Mouse (Mus musculus) intestine, embryonic 16.5 days (tissue): ENCODE data around the gene Mt4. TPM values are rescaled to one million over a fixed set of nuclear protein-coding genes. Genes with fewer than 3 reads are reported as not detected.
A peak's percentile ranks its signal among the peaks of the same experiment; 100 is the strongest.

Experiments
- ATAC-seq: fragments of 200-750 bp; cut with Nextera tagmentation; 2 replicates; pipeline ENCODE4 v1.8.0; 2017; ENCODE audit warnings: moderate TSS enrichment, moderate library complexity
- H3K27ac ChIP-seq: fragments of 300-500 bp; sonication (generic); 2 replicates; pipeline ENCODE4 v1.5.1; 2014; ENCODE audit warnings: mild to moderate bottlenecking, low read length
- H3K27me3 ChIP-seq: fragments of 300-500 bp; sonication (generic); replicated peaks from 2 replicates; pipeline ENCODE4 v1.6.1; 2014; ENCODE audit warnings: low read length, control low read depth, mixed read lengths; ENCODE audit not compliant: control insufficient read depth, insufficient read depth
- H3K36me3 ChIP-seq: fragments of 300-500 bp; sonication (generic); 2 replicates; pipeline ENCODE4 v1.6.1; 2014; ENCODE audit warnings: low read length, control low read depth; ENCODE audit not compliant: control insufficient read depth, insufficient read depth
- H3K4me1 ChIP-seq: fragments of 300-500 bp; sonication (generic); 2 replicates; pipeline ENCODE4 v1.6.1; 2014; ENCODE audit warnings: low read length, control low read depth, mixed read lengths; ENCODE audit not compliant: control insufficient read depth, insufficient read depth
- H3K4me2 ChIP-seq: fragments of 300-500 bp; sonication (generic); 2 replicates; pipeline ENCODE4 v1.6.1; 2014; ENCODE audit warnings: low read depth, low read length, control low read depth
- H3K4me3 ChIP-seq: fragments of 300-500 bp; sonication (generic); 2 replicates; pipeline ENCODE4 v1.5.1; 2014; ENCODE audit warnings: mild to moderate bottlenecking, low read length
- H3K9ac ChIP-seq: fragments of 300-500 bp; sonication (generic); 2 replicates; pipeline ENCODE4 v1.6.1; 2014; ENCODE audit warnings: low read depth, low read length
- H3K9me3 ChIP-seq: fragments of 300-500 bp; sonication (generic); 2 replicates; pipeline ENCODE4 v1.6.1; 2016; ENCODE audit warnings: low read length, control low read depth; ENCODE audit not compliant: control insufficient read depth
- WGBS: fragments of 180-500 bp; shearing (Covaris S2); extraction: QIAGEN DNeasy Blood & Tissue Kit; methylation state at CpG from one replicate; pipeline ENCODE4 v1.1.7; 2014; 5-methylcytosine and 5-hydroxymethylcytosine counted together
- polyA plus RNA-seq: library from polyadenylated mRNA; unstranded; fragments of >200 nt; fragmentation: Nextera tagmentation; extraction: Ambion mirVana; gene quantifications from 2 replicates; pipeline ENCODE4 v1.2.1, GENCODE M21; 2015

Mt4 gene
- polyA plus RNA-seq, 1 experiment from 2014 or later = 5.5 TPM

DNA sequence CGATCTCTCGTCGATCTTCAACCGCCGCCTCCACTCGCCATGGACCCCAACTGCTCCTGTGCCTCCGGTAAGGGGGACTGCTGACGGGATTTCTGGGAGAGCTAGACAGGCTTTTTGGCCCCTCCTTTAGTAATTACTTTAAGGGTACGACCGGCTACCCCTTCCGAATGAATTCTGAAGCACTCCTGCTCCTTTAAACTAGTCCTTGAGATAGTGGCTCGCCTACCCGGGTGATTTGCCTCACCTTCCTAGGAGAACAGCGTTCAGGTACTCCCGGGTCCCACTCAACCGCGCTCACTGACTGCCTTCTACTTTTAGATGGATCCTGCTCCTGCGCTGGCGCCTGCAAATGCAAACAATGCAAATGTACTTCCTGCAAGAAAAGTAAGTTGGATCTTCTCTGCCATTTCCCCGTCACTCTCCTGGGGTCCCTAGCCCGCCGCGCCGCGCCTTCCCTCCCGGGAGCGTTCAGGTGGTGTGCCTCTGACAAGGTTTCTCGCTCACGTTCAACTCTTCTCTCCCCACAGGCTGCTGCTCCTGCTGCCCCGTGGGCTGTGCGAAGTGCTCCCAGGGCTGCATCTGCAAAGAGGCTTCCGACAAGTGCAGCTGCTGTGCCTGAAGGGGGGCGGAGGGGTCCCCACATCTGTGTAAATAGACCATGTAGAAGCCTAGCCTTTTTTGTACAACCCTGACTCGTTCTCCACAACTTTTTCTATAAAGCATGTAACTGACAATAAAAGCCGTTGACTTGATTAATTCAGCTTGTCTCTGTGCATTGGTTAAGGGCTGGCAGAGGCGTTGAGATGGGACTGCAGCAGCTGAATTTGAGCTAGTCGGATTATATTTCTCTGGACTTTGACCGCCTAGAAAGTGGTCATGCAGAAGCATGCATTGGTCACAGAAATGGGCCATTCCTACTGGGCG lies 36.1 kb downstream of the Mt4 start:
- no peaks in the 10 kb centered on the region for H3K9me3 ChIP-seq
- H3K27me3 ChIP-seq = peaks cover 31% of the 10 kb centered on the region
- peak overlapping the region; percentile 59 for H3K4me3 ChIP-seq
- WGBS = 2% methylated on average over 39 of the region's 39 CpGs
- H3K27ac ChIP-seq = peak overlapping the region; percentile 86
- H3K36me3 ChIP-seq = no peaks in the 10 kb centered on the region
- peaks cover 13% of the 10 kb centered on the region for H3K4me1 ChIP-seq
- peak overlapping the region; percentile 72 for H3K9ac ChIP-seq
- peak; percentile 29 for ATAC-seq
- peak overlapping the region; percentile 95 for H3K4me2 ChIP-seq

- Histone ChIP-seq H3K4me1 (peaks cover 14% of the 10 kb centered on the region), H3K36me3 (no peaks in the 10 kb centered on the region), H3K27me3 (peaks cover 31% of the 10 kb centered on the region), H3K4me2 (peak overlapping the region; percentile 95), H3K9me3 (no peaks in the 10 kb centered on the region), H3K27ac (peak overlapping the region; percentile 86; the same call in 1 of the 2 replicates), H3K9ac (0 out of 2 replicates have a peak overlapping the region, but pooled peaks have one; percentile 72), H3K4me3 (peak overlapping the region; percentile 59)
- 49% methylated on average over 11 of the region's 11 CpGs for whole genome bisulfite sequencing
- ATAC-seq = no peak
Observed at GRCm38 (mm10) chr8:94173848-94174403, 36.9 kb downstream of the Mt4 start.

DNA sequence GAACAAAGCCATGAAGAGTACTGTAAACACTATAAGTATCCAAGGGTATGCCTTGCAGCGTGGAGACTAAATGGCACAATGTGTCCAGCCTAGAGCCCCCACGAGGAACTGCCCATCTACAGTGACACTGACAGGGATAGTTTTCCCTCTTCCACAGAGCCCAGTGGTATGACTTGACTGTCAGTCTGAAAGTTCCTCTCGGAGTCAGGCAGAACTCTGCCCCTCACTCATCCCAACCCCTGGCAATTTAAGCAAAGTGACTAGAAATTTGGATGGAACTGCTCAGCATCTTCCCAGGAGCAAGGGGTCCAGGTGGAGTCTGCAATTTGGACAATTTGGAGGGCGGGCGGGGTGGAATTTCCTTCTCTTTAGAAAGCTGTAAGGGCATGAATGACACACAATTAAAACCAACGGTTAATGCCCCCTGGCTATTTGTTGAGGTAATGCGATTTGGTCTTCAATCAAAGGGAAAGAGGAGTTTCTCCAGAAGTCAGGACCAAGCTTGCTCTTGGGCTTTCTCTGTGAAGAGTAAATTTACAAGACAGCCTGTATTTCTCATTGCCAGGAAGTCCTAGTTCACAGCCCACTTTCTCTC lies 37.7 kb downstream of the Mt4 start:
- WGBS = 41% methylated on average over 7 of the region's 7 CpGs
- Histone ChIP-seq H3K4me2 (no peak overlapping the region), H3K9ac (no peak overlapping the region), H3K9me3 (no peaks in the 10 kb centered on the region), H3K36me3 (no peaks in the 10 kb centered on the region), H3K4me3 (no peak overlapping the region), H3K27ac (no peak overlapping the region), H3K27me3 (peaks cover 33% of the 10 kb centered on the region), H3K4me1 (peaks cover 14% of the 10 kb centered on the region)
- ATAC-seq = no peak

GRCm38 (mm10) chr8:94177716-94178390 lies 40.9 kb downstream of the Mt4 start:
- Histone ChIP-seq H3K27me3 (peaks cover 18% of the 10 kb centered on the region), H3K4me2 (peak overlapping the region; percentile 75)
- 61% methylated on average over 7 of the region's 7 CpGs for WGBS

GRCm38 (mm10) chr8:94178857-94179712 lies 42.1 kb downstream of the Mt4 start, which contains the start of gene Mt1:
Gene Mt1, plus strand, starts transcription at chr8:94179082.
- under 1% methylated on average over 50 of the region's 50 CpGs for WGBS
- peak within 1 kb of the TSS; percentile 75 for H3K4me2 ChIP-seq
- peak within 1 kb of the TSS; percentile 83 for H3K27ac ChIP-seq
- H3K27me3 ChIP-seq = peaks cover 8% of the 10 kb centered on the region; the same call in 1 of the 2 replicates
- H3K9ac ChIP-seq = peak within 1 kb of the TSS; percentile 78
- no peaks in the 10 kb centered on the region for H3K9me3 ChIP-seq
- peak; percentile 89 for ATAC-seq
- H3K4me1 ChIP-seq = peaks cover 12% of the 10 kb centered on the region
- H3K4me3 ChIP-seq = peak within 1 kb of the TSS; percentile 63
- H3K36me3 ChIP-seq = no peaks in the 10 kb centered on the region

More at GRCm38 (mm10) chr8:94177716-94178390, 40.9 kb downstream of the Mt4 start:
- Histone ChIP-seq H3K4me1 (peaks cover 10% of the 10 kb centered on the region), H3K9ac (no peak overlapping the region), H3K36me3 (no peaks in the 10 kb centered on the region), H3K9me3 (no peaks in the 10 kb centered on the region), H3K27ac (peak overlapping the region; percentile 83), H3K4me3 (peak overlapping the region; percentile 63; the same call in 1 of the 2 replicates)
- no peak for ATAC-seq

DNA sequence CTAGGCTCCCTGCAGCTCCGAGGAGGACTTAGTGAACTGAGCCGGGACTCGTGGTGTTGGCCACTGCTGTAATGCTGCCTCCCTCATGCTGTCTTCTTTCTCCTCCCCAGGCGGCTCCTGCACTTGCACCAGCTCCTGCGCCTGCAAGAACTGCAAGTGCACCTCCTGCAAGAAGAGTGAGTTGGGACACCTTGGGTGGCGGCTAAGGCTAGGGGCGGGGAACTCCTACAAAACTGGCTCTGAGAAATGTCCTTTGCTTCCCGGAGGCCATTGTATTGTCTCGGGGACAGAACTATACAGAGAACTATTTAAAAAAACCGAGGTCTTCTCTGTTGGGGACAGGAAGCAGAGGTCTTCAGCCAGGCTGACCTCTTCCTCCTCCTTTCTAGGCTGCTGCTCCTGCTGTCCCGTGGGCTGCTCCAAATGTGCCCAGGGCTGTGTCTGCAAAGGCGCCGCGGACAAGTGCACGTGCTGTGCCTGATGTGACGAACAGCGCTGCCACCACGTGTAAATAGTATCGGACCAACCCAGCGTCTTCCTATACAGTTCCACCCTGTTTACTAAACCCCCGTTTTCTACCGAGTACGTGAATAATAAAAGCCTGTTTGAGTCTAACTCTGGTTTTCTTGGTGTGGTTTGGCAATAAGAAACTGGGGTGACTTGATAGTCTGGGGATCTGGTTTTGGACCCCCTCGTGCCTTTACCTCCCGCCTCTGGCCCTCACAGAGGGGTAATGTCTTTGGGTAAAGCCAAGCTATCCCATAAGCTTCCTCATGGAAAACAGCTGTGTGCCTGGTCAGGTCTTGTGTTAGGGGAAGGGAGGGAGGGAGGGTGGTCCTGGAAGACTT lies 42.9 kb downstream of the Mt4 start:
- no peak for ATAC-seq
- H3K9me3 ChIP-seq = no peaks in the 10 kb centered on the region
- 6% methylated on average over 25 of the region's 25 CpGs for WGBS
- H3K4me2 ChIP-seq = peak overlapping the region; percentile 75
- peaks cover 12% of the 10 kb centered on the region for H3K4me1 ChIP-seq
- peaks cover 4% of the 10 kb centered on the region; the same call in 1 of the 2 replicates for H3K27me3 ChIP-seq
- H3K36me3 ChIP-seq = no peaks in the 10 kb centered on the region
- H3K4me3 ChIP-seq = peak overlapping the region; percentile 63
- peak overlapping the region; percentile 78 for H3K9ac ChIP-seq
- peak overlapping the region; percentile 83 for H3K27ac ChIP-seq

DNA sequence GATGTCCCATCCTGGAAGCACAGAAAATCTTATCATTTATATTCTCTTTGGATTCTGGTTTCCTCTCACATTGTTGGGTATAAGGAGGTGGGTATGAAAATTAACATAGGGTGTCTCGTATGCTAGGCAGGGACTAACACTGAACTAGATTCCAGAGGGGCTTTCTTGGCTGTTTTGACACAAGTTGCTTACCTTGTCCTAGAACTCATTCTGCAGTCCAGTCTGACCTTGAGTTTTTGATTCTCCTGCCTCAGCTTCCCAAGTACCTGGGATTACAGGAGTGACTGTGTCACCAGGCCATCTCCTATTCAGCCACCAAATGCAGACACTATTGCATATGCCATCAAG lies 43.5 kb downstream of the Mt4 start:
- Histone ChIP-seq H3K4me2 (peak overlapping the region; percentile 75), H3K4me3 (peak overlapping the region; percentile 63), H3K9ac (peak overlapping the region; percentile 78; the same call in 1 of the 2 replicates), H3K9me3 (no peaks in the 10 kb centered on the region), H3K27ac (peak overlapping the region; percentile 83; the same call in 1 of the 2 replicates), H3K36me3 (no peaks in the 10 kb centered on the region), H3K27me3 (peaks cover 4% of the 10 kb centered on the region; the same call in 1 of the 2 replicates), H3K4me1 (peaks cover 13% of the 10 kb centered on the region)
- ATAC-seq = no peak
- 70% methylated on average over 1 of the region's 1 CpGs for WGBS
